Mouse (Mus musculus) B cell, adult 2 months (primary cell): ENCODE results near the gene Prickle4.
A peak's percentile ranks its signal among the peaks of the same experiment; 100 is the strongest.

ENCODE experiments used
- DNase-seq, 2 experiments: peaks; one replicate each; pipeline ENCODE4 v3.0.0; 2022

The Prickle4 gene

GRCm38 (mm10) chr17:47704692-47705091 is 10.2 kb upstream of the Prickle4 start:
- DNase-seq: peak; percentile 19

GRCm38 (mm10) chr17:47703556-47703955 is 9.0 kb upstream of the Prickle4 start:
- DNase-seq: no peak

DNA sequence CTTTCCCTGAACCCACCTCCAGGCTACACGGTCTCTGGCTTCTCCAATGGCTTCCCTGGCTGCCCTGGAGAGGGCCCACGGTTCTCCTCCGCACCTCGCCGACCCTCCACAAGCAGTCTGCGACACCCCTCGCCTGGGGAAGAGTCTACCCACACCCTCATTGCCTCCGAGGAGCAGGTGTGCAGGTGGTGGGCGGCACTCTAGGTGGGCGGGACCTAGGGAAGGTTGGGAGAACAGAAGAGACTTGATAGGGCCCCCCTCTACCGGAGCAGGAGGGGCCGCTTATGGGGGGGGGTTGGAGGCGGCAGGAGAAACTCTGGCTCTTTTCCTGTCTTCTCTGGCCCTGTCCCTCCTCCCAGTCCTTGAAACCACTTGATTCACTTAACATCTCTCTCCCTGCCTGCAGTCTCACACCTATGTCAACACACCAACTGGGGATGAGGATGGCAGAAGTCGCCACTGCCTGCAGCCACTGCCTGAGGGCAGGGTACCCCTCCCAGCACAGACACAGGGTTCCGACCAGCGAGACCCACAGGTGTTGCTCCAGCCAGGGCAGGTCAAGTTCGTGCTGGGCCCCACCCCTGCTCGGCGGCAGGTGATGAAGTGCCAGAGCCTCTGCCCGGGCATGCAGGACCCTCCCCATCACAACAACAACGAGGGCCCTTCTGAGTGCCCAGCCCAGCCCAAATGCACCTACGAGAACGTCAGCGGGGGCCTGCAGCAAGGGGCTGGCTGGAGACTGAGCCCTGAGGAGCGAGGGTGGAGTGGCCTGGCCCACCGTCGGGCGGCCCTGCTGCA is 8.2 kb upstream of the Prickle4 start:
- DNase-seq: no peak

DNA sequence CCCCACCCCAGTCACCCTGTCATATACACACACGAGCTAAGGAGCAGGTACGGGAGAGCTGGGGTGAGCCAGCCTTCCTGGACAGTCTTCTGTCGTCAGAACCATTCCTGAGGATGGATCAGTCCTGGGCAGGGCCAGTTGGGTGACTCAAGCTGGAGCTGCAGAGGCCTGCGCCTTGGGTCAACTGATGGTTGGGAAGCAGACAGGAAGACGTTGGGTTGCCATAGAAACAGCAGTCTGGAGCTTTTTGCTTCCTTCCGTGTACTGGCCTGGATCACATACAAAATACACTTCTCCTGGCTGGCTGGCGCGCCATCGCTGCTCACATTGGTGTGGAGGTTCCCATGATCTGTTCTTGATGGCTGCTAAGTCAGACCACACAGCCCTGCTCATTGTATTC is 7.3 kb upstream of the Prickle4 start:
- DNase-seq: no peak

GRCm38 (mm10) chr17:47699055-47699454 is 4.5 kb upstream of the Prickle4 start:
- no peak for DNase-seq

GRCm38 (mm10) chr17:47698156-47698555 is 3.6 kb upstream of the Prickle4 start:
- no peak for DNase-seq

GRCm38 (mm10) chr17:47695337-47695710 is 788 bp upstream of the Prickle4 start:
- DNase-seq: peak in 1 of 2 experiments; percentile 18

DNA sequence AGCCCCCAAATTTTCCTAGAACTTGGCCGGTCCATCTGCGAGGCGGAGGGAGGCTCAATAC is 264 bp downstream of the Prickle4 start, which contains the start of gene Gm21981:
Gm21981 (minus strand) TSS at position 14 of the 61 bp plus-strand sequence.
- no peak for DNase-seq

- peak in 1 of 2 experiments; percentile 6 for DNase-seq
Observed at GRCm38 (mm10) chr17:47693671-47694441, 680 bp downstream of the Prickle4 start.

DNA sequence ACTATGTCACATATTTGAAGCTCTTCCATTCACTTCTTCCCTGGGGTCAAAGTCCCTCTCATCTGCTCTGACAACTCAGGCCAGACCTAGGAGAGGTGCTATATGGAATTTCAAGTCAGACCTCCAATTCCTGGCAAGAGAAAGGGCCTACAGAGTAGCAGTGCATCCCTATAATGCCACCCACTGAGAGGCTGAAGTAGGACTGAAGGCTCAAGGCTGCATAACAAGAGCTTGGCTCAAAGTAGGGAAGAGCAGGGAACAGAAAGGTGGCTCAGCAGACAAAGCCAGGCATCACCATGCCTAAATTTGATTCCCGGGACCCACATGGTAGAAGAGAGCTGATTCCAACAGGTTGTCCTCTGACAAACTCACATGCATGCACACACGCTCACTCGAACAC is 2.9 kb downstream of the Prickle4 start:
- DNase-seq: no peak

- DNase-seq: no peak
Observed at GRCm38 (mm10) chr17:47689894-47690293, 4.6 kb downstream of the Prickle4 start.

DNA sequence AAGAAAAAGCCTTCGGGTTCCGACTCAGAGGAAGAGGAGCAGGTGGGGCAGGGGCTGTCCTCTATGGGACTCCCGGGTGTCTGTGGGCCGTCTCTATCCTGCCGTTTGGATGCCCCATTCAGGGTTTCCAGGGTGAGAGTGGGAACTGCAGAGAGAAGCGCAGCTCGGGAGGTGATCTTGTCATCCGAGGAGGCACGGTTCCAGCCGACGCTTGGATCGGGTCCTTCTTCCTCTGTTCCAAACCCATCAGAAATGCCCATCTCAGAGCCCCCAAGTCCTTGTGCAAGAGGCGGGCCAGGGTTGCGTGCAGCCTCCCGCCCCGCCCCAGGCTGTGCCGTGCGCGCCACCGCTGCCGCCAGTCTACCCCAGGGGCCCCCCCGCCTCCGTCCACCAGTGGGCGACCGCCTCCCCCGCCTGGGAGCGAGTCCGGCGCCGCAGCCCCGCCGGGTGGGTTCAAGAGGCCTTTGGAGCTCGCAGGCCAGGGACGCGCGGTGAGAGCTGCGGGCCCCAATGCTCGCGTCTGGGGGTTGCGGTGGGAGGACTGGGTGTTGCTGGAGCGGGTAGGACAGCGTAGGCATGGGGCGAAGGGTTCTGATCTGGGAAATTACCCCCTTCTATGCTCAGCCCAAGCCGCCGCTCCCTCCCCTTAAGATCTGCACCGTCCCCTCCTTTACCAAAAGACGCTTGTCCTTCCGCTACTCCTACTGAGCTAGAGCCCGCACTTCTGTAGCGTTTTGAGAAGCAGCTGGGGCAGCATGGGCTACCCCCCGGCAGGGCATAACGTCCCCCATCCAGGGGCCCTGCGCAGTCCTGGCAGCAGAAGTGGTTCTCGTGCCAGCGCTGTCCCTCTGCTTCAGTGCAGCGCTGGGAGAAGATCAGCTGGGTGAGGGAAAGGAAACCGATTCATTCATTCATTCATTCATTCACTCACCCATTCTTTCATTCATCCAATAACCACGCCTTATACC is 5.6 kb downstream of the Prickle4 start, which contains the start of gene Frs3:
Frs3 (plus strand) TSS at position 423 of the 968 bp plus-strand sequence.
- DNase-seq: peak; percentile 60 to 62

GRCm38 (mm10) chr17:47688344-47688607 is 6.3 kb downstream of the Prickle4 start, which contains the start of gene Tomm6:
Gene Tomm6 (minus strand): TSS chr17:47688386.
- no peak for DNase-seq

DNA sequence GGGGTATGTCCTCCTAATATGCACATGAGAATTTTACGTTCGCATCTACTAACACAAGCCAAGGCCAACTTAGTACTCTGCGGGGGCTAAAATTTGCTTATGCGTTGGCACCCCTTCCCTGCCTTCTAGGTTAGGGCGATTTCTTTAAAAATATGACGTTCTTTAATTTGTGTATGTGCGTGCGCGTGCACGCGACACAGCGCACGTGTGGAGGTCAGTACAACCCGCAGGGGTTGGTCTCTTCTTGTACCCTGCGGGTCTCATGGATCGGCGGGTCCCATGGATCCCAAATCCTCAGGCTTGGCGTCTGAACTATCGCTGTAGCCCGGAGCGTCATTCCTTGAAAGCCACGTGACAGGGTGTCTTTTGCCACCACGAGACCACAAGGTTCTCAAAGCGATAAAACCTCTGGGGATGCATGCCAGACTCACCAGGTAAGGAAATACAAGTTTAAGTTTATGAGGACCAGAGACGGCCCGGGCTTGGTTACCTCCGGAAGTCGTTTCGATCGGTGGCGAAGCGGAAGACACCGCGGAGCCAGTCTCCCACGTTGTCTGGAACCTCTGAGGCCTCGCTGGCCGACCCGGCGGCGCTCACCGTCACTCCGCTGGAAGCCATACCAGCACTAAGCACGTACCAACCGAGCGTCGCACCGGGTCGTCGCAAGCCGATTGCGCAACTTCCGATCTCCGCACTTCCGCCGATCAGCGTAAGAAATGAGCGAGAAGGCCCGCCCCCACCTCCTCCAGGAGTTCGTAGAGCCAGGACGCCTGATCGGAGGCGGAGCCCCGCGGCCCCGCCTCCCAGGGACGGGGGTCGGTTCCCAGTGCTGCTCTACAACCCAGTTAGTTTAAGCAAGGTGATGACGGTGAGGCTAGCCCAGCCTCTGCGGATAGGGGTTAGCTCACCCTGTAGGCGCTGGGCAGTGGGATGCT is 6.9 kb downstream of the Prickle4 start:
- DNase-seq: peak; percentile 95

DNA sequence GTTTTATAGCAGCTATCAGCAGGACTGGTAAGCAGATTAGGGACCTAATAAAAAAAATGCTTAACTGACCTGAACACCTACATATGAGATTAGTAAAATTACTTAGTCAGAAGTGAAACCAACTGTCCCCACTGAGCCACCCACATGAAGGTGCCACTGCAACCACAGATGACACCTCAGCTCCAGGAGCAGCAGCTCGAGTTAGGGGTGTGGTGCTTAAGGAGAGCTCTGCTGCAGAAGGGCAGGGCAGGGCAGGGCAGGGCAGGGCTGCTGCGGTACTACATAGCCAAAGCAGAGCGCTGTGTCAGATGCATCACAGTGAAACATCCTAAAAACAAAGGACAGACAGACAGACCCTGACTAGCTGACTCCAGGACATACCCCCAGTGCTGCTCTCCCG is 11.7 kb downstream of the Prickle4 start:
- DNase-seq: no peak

DNA sequence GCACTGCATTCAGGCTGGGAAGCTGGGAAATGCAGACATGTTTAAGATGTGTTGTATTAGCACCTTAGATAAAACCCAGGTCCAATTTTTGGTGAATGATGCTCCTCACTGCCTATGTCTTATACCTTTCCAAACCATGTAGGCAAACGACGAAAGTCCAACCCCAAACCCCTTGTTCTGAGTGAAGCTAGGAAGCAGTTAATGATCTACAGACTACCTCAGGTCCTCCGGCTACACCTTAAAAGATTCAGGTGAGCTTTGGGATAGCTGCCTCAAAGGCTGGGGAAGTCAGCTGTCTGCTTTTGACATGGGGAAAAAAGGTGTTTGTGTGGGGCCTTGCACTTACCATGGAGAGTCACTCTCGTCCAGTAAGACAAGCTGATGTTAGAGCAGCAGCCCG is 15.8 kb downstream of the Prickle4 start:
- DNase-seq: no peak

- DNase-seq: no peak
Observed at GRCm38 (mm10) chr17:47678238-47678637, 16.3 kb downstream of the Prickle4 start.

DNA sequence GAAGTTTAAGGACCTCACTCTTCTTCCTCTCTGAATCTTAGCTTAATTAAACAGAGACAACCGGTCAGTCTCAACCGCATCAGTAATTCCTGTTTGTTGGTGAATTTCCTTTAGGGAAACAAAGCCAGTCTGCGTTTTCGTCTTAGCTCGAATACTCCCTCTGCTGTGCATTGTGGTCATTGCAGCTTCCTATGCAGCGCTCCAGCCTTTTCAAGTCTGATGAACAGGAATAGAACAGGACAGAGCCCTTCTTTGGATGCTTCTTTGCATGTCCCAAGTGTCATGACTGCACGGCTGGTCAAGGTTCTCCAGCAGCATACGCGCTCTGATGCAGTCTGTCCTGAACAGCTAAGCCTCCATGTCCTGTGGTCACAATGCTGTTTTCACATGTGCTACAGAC is 18.0 kb downstream of the Prickle4 start:
- DNase-seq: peak; percentile 62 to 65

DNA sequence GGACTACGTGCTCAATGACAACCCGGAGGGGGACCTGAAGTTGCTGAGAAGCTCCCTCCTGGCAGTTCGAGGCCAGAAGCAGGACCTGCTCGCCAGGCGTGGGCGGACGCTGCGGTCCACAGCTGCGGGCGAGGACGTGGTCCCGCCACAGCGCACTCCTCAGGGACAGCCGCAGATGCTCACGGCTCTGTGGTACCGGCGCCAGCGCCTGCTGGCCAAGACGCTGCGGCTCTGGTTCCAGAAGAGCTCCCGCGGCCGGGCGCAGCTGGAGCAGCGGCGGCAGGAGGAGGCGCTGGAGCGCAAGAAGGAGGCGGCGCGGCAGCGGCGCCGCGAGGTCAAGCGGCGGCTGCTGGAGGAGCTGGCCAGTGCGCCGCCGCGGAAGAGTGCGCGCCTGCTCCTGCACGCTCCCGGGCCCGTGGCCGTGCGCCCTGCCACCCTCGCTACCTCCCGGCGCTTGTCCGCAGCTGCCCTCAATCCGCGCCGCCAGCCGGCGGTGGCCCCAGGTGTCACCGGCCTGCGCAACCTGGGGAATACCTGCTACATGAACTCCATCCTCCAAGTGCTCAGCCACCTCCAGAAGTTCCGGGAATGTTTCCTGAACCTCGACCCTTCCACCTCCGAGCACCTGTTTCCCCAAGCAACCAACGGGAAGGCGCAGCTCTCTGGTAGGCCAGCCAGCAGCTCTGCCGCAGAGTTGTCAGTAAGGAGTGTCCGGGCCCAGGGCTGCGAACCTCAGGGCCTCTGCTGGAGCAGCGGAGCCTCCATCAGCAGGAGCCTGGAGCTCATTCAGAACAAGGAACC is 22.0 kb downstream of the Prickle4 start:
- no peak for DNase-seq

DNA sequence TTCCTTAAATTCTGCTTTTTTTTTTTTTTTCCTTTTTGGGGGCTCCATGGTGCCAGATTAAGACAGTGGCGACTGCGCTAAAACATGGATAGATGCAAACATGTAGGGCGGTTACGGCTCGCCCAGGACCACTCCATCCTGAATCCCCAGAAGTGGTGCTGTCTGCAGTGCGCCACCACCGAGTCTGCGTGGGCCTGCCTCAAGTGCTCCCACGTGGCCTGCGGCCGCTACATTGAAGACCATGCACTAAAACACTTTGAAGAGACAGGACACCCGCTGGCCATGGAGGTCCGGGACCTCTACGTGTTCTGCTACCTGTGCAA is 22.6 kb downstream of the Prickle4 start:
- DNase-seq: no peak

- no peak for DNase-seq
Observed at GRCm38 (mm10) chr17:47669166-47669565, 25.4 kb downstream of the Prickle4 start.

DNA sequence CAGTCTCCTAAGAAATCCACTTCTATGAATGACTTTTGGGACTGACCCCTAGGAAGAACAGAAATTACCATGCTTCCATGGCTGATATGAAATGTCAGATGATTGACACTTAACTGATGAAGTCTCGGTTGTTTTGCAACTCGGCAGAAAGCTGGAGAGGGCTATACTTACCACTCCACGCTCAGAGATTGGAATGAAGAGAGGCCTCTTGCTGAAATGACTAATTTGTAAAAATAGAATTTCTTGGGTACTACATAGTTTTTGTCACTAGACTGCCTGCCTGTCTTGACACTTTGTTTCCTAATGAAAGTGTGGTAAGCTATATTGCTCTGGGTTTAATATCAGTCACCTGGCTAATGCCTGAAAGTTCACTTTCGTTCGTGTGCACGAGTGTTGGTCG is 30.1 kb downstream of the Prickle4 start:
- no peak for DNase-seq
